Mouse (Mus musculus) lung, embryonic 16.5 days (tissue): ENCODE results near the gene H2-M1. TPM values are rescaled to one million over a fixed set of nuclear protein-coding genes. Genes with fewer than 3 reads are reported as not detected.

Experiments used
- ATAC-seq: fragments of 200-750 bp; cut with Nextera tagmentation; 2 replicates; pipeline ENCODE4 v1.8.0; 2017; ENCODE audit warnings: low read depth, mild to moderate bottlenecking, moderate library complexity
- H3K27ac ChIP-seq: fragments of 300-500 bp; sonication (generic); 2 replicates; pipeline ENCODE4 v1.5.1; 2014; ENCODE audit warnings: mild to moderate bottlenecking, control low read depth, low read length
- H3K27me3 ChIP-seq: fragments of 300-500 bp; sonication (generic); 2 replicates; pipeline ENCODE4 v1.6.1; 2014; ENCODE audit warnings: low read depth, low read length, mixed read lengths; ENCODE audit not compliant: control insufficient read depth, insufficient read depth
- H3K36me3 ChIP-seq: fragments of 300-500 bp; sonication (generic); 2 replicates; pipeline ENCODE4 v1.6.1; 2014; ENCODE audit warnings: low read length; ENCODE audit not compliant: control insufficient read depth, insufficient read depth
- H3K4me1 ChIP-seq: fragments of 300-500 bp; sonication (generic); replicated peaks from 2 replicates; pipeline ENCODE4 v1.6.1; 2014; ENCODE audit warnings: low read length, mixed read lengths; ENCODE audit not compliant: control insufficient read depth, insufficient read depth
- H3K4me2 ChIP-seq: fragments of 300-500 bp; sonication (generic); 2 replicates; pipeline ENCODE4 v1.6.1; 2014; ENCODE audit warnings: low read depth, low read length, control low read depth
- H3K4me3 ChIP-seq: fragments of 300-500 bp; sonication (generic); 2 replicates; pipeline ENCODE4 v1.5.1; 2014; ENCODE audit warnings: mild to moderate bottlenecking, low read length, control low read depth
- H3K9ac ChIP-seq: fragments of 300-500 bp; sonication (generic); 2 replicates; pipeline ENCODE4 v1.6.1; 2014; ENCODE audit warnings: low read length, control low read depth
- H3K9me3 ChIP-seq: fragments of 300-500 bp; sonication (generic); 2 replicates; pipeline ENCODE4 v1.6.1; 2016; ENCODE audit warnings: low read length; ENCODE audit not compliant: control insufficient read depth
- WGBS: fragments of 180-500 bp; shearing (Covaris S2); extraction: QIAGEN DNeasy Blood & Tissue Kit; methylation state at CpG from one replicate; pipeline ENCODE4 v1.1.7; 2014; 5-methylcytosine and 5-hydroxymethylcytosine counted together
- polyA plus RNA-seq: library from polyadenylated mRNA; unstranded; fragments of >200 nt; fragmentation: Nextera tagmentation; extraction: Ambion mirVana; gene quantifications from 2 replicates; pipeline ENCODE4 v1.2.1, GENCODE M21; 2015

H2-M1 gene
- not detected in 2 replicates for polyA plus RNA-seq

DNA sequence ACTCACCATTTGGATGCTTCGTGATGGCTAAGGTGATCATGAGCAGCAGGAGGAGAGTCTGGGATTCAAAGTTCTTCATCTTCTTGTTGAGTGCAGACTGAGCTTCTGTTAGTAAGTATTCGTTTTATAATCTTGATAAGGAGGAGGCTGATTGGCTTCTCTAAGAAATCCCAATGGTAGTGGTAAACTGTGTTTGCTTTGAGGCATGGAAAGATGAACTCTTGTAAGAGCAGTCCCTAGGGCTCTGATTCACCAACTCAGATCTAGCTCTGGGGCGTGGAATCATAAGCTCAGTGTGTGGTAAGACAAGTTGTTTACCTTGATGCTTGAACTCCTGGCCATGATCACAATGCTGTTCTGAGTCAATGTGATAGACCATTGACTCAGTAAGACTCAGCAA is at the start of gene H2-M1:
TSS of gene H2-M1 (minus strand) at position 101 of the 400 bp plus-strand sequence.
- no peak for ATAC-seq
- Histone ChIP-seq H3K9ac (no peak within 1 kb of the TSS), H3K4me3 (no peak within 1 kb of the TSS), H3K4me1 (no peaks in the 10 kb centered on the region), H3K27ac (no peak within 1 kb of the TSS), H3K4me2 (no peak within 1 kb of the TSS), H3K9me3 (no peaks in the 10 kb centered on the region), H3K27me3 (no peaks in the 10 kb centered on the region), H3K36me3 (no peaks in the 10 kb centered on the region)
- WGBS: 58% methylated on average over 3 of the region's 3 CpGs

DNA sequence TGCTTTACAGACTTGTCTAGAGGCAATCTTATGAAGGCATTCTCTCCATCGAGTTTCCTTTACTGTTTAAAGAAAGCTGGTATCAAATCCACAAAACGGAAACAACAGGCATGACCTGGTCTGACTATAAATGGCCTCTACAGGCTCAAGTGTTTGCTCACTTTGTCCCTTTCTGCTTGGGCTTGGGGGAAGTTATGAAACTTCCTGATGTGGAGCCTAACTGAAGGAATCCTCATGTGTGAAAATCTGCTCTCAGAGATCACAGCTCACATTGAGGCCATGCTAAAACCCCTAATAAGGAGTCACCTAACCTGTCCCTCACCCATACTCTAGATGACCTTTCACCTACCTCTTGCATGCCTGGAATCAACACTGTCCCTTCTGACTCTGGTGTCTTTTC is 25.7 kb upstream of the H2-M1 start:
- H3K27ac ChIP-seq: no peak overlapping the region
- no peak for ATAC-seq
- no peaks in the 10 kb centered on the region for H3K36me3 ChIP-seq
- H3K4me3 ChIP-seq: no peak overlapping the region
- no peaks in the 10 kb centered on the region for H3K4me1 ChIP-seq
- H3K9ac ChIP-seq: no peak overlapping the region
- whole genome bisulfite sequencing: 48% methylated on average over 2 of the region's 2 CpGs
- no peaks in the 10 kb centered on the region for H3K9me3 ChIP-seq
- H3K27me3 ChIP-seq: no peaks in the 10 kb centered on the region
- no peak overlapping the region for H3K4me2 ChIP-seq

DNA sequence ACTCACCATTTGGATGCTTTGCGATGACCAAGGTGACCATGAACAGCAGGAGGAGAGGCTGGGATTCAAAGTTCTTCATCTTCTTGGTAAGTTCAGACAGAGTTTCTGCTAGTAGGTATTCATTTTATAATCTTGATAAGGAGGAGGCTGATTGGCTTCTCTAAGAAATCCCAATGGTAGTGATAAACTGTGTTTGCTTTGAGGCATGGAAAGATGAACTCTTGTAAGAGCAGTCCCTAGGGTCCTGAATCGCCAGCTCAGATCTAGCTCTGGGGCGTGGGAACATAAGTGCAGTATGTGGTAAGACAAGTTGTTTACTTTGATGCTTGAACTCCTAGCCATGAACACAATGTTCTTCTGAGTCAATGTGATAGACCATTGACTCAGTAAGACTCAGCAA is 29.5 kb downstream of the H2-M1 start, which contains the start of gene H2-M9:
TSS of gene H2-M9 (minus strand) at position 101 of the 400 bp plus-strand sequence.
- WGBS: 87% methylated on average over 3 of the region's 3 CpGs
- Histone ChIP-seq H3K27me3 (no peaks in the 10 kb centered on the region), H3K36me3 (no peaks in the 10 kb centered on the region), H3K9ac (no peak within 1 kb of the TSS), H3K27ac (no peak within 1 kb of the TSS), H3K4me3 (no peak within 1 kb of the TSS), H3K4me2 (no peak within 1 kb of the TSS), H3K4me1 (no peaks in the 10 kb centered on the region), H3K9me3 (no peaks in the 10 kb centered on the region)
- no peak for ATAC-seq

Other genes with a start within 250 kb of the H2-M1 start
- gene H2-M10.4, start 209.9 kb downstream of the H2-M1 start, polyA plus RNA-seq: not detected in 2 replicates
- gene H2-M11, start 125.1 kb downstream of the H2-M1 start, polyA plus RNA-seq: not detected in 2 replicates
- gene H2-M9, start 29.6 kb downstream of the H2-M1 start, polyA plus RNA-seq: not detected in 2 replicates
- not detected in 2 replicates for gene H2-M10.5, start 100.7 kb upstream of the H2-M1 start, polyA plus RNA-seq
- not detected in 2 replicates for gene H2-M10.6, start 140.0 kb upstream of the H2-M1 start, polyA plus RNA-seq
- 40.6 and 44.4 TPM in 2 replicates for gene Trim26, start 164.9 kb upstream of the H2-M1 start, polyA plus RNA-seq
- 0.14 TPM in 1 of 2 replicates, not detected in the other for gene Trim15, start 195.0 kb upstream of the H2-M1 start, polyA plus RNA-seq
- 3.2 and 5.1 TPM in 2 replicates for gene Trim10, start 197.4 kb upstream of the H2-M1 start, polyA plus RNA-seq
- gene Trim40, start 217.9 kb upstream of the H2-M1 start, polyA plus RNA-seq: not detected in 2 replicates
- gene Trim31, start 225.9 kb upstream of the H2-M1 start, polyA plus RNA-seq: 0.13 TPM in 1 of 2 replicates, not detected in the other